Mouse (Mus musculus) lung, postnatal 14 days (tissue): Measurements from ENCODE around the gene Aste1.

Experiments
- DNase-seq: peaks from one replicate; pipeline ENCODE4 v3.0.0; 2021

The Aste1 gene

DNA sequence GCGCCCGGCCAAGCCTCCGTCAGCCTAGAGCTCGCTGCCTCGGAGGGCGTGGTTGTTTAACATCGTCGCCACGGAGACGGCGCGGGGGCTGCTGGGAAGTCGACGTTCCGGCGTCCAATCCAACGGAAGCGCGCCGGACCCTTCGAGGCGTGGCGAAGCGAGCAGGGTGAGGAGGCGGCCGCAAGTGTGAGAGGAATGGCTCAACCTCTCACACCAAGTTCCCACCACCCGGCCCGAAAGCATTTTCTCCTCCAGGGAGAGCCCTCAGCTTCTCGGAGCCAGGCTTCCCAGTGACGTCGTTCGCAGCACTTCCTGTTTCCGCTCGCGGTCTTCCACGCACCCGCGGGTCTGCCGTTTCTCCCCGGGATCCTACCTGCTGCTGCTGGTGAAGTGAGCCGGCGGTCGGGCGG, at the start of gene Aste1, which contains the start of gene Nek11:
TSS of gene Aste1 (plus strand) at position 175 of the 410 bp plus-strand sequence.
TSS of gene Nek11 (minus strand) at position 307 of the 410 bp plus-strand sequence.
- DNase-seq: peak; percentile 96

DNA sequence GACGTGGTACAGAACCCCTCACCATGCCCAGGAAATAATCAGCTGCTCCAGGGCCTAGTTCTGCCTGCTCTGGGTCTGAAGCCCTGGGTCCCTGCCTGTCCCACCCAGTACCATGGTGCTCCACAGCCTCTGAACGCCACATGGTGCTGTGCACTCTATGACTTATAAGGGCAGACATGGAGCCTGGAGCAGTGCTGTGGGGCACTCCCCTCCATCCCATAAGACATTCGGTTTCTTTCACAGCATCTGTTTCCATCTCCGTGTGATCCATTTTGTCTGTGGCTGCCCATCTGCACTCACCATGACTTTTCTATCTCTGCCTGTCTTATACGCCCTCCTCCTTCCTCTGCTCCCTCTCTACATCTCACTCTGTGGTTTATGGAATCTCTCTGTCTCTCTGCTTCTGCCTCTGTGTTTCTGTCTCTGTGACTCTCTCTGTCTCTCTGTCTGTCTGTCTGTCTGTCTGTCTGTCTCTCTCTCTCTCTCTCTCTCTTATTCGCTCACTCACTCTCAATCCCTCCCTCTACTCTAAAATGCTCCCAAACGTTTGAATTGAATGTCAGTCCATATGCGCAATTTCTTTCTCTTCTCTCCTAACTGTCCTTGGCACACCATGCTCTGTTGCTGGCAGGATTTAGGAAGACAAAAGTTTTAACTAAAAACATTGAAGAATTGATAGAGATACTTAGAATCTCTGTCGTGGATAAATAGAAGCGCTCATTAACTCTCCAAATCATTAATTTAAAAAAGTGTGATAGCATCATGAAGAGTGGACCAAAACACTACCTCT, 46.8 kb upstream of the Aste1 start:
- no peak for DNase-seq

DNA sequence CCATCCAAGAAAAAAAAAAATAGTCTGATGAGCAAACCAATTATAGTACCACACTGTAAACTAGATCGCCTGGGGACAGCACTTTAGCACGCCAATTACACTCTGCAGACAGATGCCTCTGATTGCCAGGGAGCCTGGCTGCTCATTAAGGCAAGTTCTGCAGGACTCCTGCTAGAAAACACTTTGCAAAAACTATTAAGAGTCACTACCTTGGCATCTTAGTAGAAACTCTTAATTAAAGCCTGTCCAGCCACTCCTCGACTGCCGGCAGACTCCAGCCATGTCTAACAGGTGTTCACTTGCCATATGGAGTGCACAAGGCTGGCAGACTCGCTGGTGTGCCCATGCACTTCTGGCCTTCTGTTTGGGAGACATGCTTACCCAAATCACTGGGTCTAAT, 46.2 kb upstream of the Aste1 start:
- DNase-seq: no peak

- no peak for DNase-seq
Observed at GRCm38 (mm10) chr9:105362181-105362580, 33.0 kb upstream of the Aste1 start.

- no peak for DNase-seq
Observed at GRCm38 (mm10) chr9:105363520-105364231, 31.5 kb upstream of the Aste1 start.

DNA sequence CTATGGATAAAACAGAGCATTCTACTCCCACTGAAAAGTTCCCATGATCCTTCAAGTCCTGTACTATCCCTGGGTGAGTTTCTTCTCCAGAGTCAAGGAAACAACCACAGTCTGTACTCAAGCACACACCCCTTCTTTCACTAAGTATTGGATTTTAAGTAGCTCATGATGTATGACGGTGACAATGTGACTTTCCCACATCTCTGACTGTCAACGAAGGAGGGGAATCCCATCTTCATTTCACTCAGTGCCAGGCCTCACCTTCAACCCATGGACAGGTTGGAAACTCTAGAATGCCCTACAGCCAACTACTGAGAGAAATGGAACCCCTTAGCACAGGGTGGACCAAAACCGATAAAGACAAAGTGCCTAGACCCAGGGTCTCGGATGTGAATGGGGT, 29.0 kb upstream of the Aste1 start:
- no peak for DNase-seq

- DNase-seq: no peak
Observed at GRCm38 (mm10) chr9:105368605-105369004, 26.6 kb upstream of the Aste1 start.

- no peak for DNase-seq
Observed at GRCm38 (mm10) chr9:105374361-105374760, 20.8 kb upstream of the Aste1 start.

DNA sequence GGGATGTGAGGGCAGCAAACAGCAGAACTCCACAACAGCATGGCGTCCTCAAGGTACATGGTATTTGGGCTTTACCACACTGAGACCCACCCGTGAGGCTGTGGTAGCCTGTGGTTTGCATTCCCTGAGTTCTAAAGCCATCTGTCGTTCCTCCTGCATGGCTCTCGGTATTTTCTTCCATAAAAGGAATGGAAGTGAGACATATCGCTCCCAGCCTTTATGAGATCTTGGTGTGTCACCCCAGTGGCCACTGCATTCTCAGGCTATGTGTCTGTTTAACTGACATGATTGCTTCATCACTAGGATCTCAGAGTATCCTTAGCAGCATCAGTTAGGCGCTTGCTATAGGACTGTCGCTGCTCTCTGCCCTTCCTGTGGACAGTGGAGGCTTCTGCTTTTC, 18.8 kb upstream of the Aste1 start:
- DNase-seq: no peak

DNA sequence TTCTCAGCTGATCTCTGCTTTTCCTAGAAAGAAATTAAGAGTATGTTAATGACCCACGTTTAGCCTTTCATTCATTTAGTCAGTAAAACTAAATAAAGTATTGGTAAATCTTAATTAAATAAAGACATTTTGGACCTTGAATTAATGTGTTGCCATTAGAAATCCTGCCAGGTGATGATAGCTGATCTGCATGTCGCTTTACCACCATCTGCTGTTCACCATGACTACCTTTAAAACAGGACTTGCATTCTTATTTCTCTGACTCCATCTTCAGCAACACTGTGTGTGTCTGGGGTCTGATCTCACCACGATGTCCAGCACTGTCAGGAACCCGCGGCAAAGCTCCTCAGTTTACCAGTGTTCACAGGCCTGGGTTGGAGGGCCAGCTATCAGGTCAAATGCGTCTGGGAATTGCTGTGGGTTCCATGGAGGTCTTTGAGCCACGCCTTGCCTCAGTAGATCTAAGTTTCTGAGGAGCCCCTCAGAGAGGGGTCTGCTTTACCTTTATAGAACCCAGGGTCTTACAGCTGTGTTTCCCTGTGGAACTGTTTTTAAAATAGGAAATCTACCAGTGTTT, 18.1 kb upstream of the Aste1 start:
- no peak for DNase-seq

DNA sequence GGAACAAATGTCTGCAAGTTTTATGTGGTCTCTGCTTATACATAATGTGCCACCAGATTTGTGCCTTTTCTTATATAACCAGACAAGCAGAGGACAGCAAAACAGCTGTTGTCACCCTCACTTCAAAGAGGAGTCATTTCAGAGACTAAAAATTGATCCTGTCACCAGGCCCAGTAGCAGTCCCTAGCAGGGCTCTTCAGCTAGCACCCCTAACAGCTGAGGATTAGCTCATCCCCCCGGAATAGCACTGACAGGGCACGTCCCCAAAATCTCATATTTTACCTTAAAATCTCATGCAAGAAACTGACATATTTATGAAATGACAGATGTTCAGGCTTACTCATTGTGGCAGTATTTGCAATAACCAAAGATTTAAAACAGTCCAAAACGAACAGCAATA, 17.6 kb upstream of the Aste1 start:
- no peak for DNase-seq

GRCm38 (mm10) chr9:105379533-105380145, 15.6 kb upstream of the Aste1 start:
- no peak for DNase-seq

- no peak for DNase-seq
Observed at GRCm38 (mm10) chr9:105387403-105387802, 7.8 kb upstream of the Aste1 start.

DNA sequence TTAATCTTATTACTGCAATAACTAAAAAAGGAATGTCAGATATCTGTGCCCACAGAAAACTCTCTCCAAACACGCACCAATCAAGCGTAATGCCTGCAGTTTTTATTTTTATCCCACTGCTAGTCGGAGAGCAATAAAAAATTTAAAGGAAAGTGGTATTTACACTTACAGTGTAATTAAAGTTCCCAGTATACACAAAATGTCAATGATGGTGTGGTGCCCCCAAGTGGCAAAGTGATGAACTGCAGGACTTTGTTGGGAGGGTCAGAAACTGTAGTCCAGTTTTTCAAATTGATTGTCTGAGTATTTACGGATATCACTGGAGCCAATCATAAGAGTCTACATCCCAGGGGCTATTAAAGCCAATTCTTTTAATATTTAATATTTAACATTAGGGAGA, 5.9 kb upstream of the Aste1 start:
- DNase-seq: peak; percentile 80

DNA sequence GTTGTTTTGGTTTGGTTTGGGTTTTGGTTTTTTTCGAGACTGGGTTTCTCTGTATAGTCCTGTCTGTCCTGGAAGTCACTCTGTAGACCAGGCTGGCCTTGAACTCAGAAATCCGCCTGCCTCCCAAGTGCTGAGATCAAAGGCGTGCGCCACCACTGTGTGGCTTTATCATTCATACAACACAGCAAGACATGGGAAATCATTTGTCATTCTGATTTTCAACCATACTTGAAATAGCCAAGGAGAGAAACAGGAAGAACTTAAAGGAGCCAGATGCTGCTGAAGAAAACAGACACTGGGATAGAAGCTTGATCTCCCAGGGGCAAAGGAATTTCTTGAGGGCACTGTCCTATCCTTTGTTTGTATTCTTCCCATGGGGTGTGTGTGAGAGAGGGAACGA, 4.6 kb upstream of the Aste1 start:
- no peak for DNase-seq

DNA sequence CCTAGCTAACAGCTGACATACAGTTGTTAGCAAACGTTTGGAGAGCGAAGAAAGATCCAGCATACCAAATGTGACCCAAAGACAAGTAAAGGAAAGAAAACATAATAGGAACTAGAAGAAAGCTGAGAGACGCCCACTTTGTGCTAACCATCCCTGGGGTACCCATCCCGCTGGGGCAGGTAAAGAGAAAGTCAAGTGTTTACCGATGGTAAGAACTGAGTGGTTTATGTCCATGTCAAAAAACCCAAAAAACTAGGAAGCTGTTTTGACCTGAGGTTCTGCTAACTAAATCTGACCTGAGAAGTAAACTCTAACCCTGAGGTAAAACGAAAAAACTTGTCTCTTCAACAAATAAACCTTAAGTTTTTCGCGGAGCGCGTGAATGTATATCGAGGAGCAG, 472 bp upstream of the Aste1 start:
- no peak for DNase-seq

DNA sequence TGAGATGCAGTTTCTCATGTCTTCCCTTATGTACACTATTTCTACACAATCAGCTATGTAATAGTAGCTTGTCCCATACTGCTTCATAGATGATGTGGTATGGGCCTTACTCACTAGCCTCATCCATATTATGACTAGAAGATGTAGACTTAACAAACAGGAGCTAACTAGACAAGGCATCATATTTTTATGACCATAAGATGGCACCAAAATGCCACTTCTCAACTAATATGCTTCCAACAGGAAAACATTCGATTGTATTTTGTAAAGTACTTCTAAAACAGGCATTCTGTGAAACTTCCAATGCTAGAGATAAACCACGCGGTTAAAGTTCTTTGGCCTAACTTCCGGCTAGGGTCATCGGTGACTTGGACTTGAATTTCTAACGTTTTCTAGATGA, 13.4 kb downstream of the Aste1 start:
- no peak for DNase-seq

DNA sequence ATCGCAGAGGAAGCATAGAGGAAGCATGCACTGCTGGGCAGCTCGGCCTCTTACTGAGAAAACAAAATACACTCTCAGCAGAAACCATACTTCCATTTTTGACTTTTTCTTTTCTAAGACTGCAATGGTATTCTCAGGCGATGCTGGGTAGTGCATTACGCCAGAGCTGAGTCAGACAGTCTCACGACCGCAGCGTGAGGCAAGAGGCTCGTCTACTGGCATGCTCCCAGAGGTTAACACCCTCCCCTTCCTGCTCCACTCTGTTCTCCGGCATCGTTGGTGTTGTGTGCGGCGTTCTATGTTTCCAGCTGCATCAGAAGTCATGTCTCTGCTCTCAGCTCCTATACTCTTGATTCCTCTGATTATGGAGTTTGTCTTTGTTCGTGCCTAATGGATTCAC, 63.8 kb downstream of the Aste1 start:
- no peak for DNase-seq

- no peak for DNase-seq
Observed at GRCm38 (mm10) chr9:105461496-105461895, 66.3 kb downstream of the Aste1 start.
